Mouse (Mus musculus): ENCODE results near the gene Troap.

DNA sequence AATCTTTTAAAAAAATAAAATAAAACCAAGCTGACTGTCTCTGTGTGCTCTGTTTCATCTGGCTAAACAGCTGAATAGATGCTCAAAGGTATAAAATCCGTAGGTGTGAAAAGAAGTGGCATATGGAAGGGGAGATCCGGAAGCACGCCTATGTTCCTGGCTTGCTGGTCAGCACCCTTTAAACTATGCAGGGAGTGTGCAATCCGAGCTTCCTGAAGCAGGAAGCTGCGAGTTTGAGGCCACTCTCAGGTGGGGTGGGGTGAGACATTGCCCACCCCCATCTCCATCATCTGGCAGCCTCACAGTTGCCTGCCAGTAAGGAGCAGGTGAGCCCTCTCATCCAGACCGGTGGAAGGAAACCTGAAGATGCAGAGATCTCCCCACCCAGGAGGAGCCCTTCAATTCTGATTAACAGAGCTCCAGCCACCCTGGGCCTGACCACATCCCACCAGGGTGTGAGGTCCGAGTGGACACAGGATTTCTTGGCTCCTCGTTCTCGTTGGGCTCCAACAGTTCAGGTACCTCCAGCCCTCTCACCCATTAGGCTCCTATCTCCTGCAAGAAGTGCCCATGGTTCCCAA, at the start of gene Troap:
- TF ChIP-seq CTCF (IDR thresholded peaks at IDR 0.05; ENCODE audit: low read depth), result peak; percentile 17; the same call in 1 of the 2 replicates
- no peak for TF ChIP-seq EP300 (optimal IDR thresholded peaks at IDR 0.05)

Measured in stomach, postnatal 0 days (tissue).